Mouse (Mus musculus) MEL (cell line): ENCODE measurements around the gene Sema6c.

Experiments
- CTCF ChIP-seq, 3 experiments: IDR thresholded peaks in 2 of 3; conservative IDR thresholded peaks in 1 of 3; 2 replicates each; pipeline ENCODE4 v1.5.1; 2011 to 2012; ENCODE audit warnings: low read length in 3 of 3, low read depth in 2 of 3, mild to moderate bottlenecking in 2 of 3, improper control_type of control experiment in 1 of 3, inconsistent platforms in 1 of 3, mixed read lengths in 1 of 3, moderate library complexity in 1 of 3; ENCODE audit not compliant: control insufficient read depth in 1 of 3, insufficient read depth in 1 of 3, poor library complexity in 1 of 3, severe bottlenecking in 1 of 3
- E2F4 ChIP-seq: IDR thresholded peaks from 2 replicates; pipeline ENCODE4 v1.6.1; 2011; ENCODE audit warnings: low read depth, low read length, improper control_type of control experiment, borderline replicate concordance
- ETS1 ChIP-seq: IDR thresholded peaks from 2 replicates; pipeline ENCODE4 v1.6.1; 2012; ENCODE audit warnings: low read depth, mild to moderate bottlenecking, inconsistent platforms, low read length, improper control_type of control experiment, moderate library complexity
- POLR2A ChIP-seq, 2 experiments: IDR thresholded peaks; 2 replicates each; pipeline ENCODE4 v1.6.1; 2011 to 2012; ENCODE audit warnings: low read length in 2 of 2, mild to moderate bottlenecking in 2 of 2, control low read depth in 1 of 2, improper control_type of control experiment in 1 of 2, low read depth in 1 of 2, moderate library complexity in 1 of 2; ENCODE audit not compliant: control insufficient read depth in 1 of 2, insufficient read depth in 1 of 2, poor library complexity in 1 of 2
- RCOR1 ChIP-seq: IDR thresholded peaks from 2 replicates; pipeline ENCODE4 v1.6.1; 2012; ENCODE audit warnings: low read depth, mild to moderate bottlenecking, inconsistent platforms, low read length, improper control_type of control experiment
- TAL1 ChIP-seq: IDR thresholded peaks from 2 replicates; pipeline ENCODE4 v1.6.1; 2012; ENCODE audit warnings: mild to moderate bottlenecking, inconsistent platforms, low read length, moderate library complexity, mixed read lengths
- TBP ChIP-seq: IDR thresholded peaks from 2 replicates; pipeline ENCODE4 v1.8.0; 2011; ENCODE audit warnings: low read depth, low read length, improper control_type of control experiment
- USF1 ChIP-seq: IDR thresholded peaks from 2 replicates; pipeline ENCODE4 v1.6.1; 2014; ENCODE audit warnings: low read depth, mild to moderate bottlenecking, inconsistent platforms, low read length, improper control_type of control experiment, moderate library complexity

- no peak for TF ChIP-seq TAL1
- no peak for TF ChIP-seq USF1
- TF ChIP-seq CTCF (IDR thresholded peaks at IDR 0.05 in 2 of 3, conservative IDR thresholded peaks at IDR 0.05 in 1 of 3; ENCODE audit: control insufficient read depth in 1 of 3, insufficient read depth in 1 of 3, low read depth in 2 of 3, low read length in 3 of 3, poor library complexity in 1 of 3, severe bottlenecking in 1 of 3), result peak in 1 of 3 experiments; percentile 51; a peak in 2 of 6 replicates
- no peak for TF ChIP-seq ETS1
- no peak for TF ChIP-seq RCOR1
- no peak for TF ChIP-seq E2F4
- TF ChIP-seq TBP, result no peak
- TF ChIP-seq POLR2A (IDR thresholded peaks at IDR 0.05; ENCODE audit: control insufficient read depth in 1 of 2, insufficient read depth in 1 of 2, low read depth in 1 of 2, low read length in 2 of 2, poor library complexity in 1 of 2), result no peak
Measured at GRCm38 (mm10) chr3:95218466-95219137, 58.3 kb downstream of the Sema6c start.
